Mouse (Mus musculus): ENCODE data around the gene Crocc. TPM values are rescaled to one million over a fixed set of nuclear protein-coding genes. Genes with fewer than 3 reads are reported as not detected.
A peak's percentile ranks its signal among the peaks of the same experiment; 100 is the strongest.

The Crocc gene
- total RNA-seq, 2 experiments from 2014 or later, result 1.7 to 2.0 TPM

DNA sequence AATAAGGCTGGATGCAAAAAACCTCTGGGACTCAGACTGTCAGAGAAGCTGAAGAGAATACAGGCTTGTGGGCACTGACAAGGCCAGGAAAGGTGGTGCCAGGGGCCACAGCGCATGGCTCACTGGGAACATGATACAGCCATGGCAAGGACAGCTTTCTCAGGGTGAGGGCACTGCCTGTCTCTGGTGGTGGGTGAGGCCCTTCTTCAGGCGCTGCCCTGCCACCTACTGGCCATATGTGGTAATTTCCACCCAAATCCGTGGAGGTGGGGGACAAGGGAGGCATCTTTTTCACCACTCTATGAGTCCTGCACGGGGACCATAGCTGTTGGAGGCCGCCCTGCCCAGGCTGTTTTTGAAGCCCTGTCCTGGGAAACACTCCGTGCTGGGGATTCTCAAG lies 28.6 kb downstream of the Crocc start:
- H3K4me3 ChIP-seq, result no peak overlapping the region
- peak overlapping the region; percentile 88 for H3K27ac ChIP-seq
- DNase-seq, result peak; percentile 91
- peak; percentile 97 for TF ChIP-seq CTCF (IDR thresholded peaks at IDR 0.05)
- intact Hi-C loops (cut with DNase I), result loop anchor here (1.0 to 10.0 kb wide), 2 partner anchors 67 to 247 kb away; no protein-coding TSS in a partner anchor

- no peak for TF ChIP-seq CTCF (IDR thresholded peaks at IDR 0.05)
- Histone ChIP-seq H3K27ac (peak overlapping the region; percentile 88), H3K4me3 (peak overlapping the region; percentile 37)
- intact Hi-C loops (cut with DNase I), result loop anchor here (1.0 to 10.0 kb wide), 2 partner anchors 66 to 246 kb away; no protein-coding TSS in a partner anchor
- DNase-seq, result peak; percentile 61
Measured at GRCm38 (mm10) chr4:141030541-141031206, 29.7 kb downstream of the Crocc start.

- DNase-seq, result no peak
- no peak overlapping the region for H3K27ac ChIP-seq
- TF ChIP-seq CTCF (IDR thresholded peaks at IDR 0.05), result no peak
- H3K4me3 ChIP-seq, result no peak overlapping the region
- intact Hi-C loops (cut with DNase I), result no loop called here
Measured at GRCm38 (mm10) chr4:141024992-141025391, 35.4 kb downstream of the Crocc start.

DNA sequence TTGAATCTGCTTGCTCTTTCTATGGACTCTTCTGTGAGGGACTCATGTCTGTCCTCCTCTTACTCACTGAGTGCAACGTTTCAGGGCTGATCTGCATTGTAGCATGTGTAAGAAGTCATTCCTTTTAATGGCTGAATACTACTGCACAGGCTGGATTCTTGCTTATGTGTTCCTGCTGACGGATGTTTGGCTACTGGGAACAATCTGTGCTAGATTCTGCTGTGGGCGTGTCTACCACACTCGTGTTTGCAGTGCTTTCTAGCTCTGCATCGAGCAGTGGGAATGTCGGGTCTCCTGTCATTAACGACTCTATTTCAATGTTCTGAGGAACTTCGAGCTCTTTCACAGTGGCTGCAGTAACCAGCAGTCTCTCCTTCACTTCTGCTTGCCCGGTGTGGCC lies 36.3 kb downstream of the Crocc start:
- intact Hi-C loops (cut with DNase I), result no loop called here
- TF ChIP-seq CTCF (IDR thresholded peaks at IDR 0.05), result no peak
- no peak overlapping the region for H3K27ac ChIP-seq
- H3K4me3 ChIP-seq, result no peak overlapping the region
- DNase-seq, result no peak

DNA sequence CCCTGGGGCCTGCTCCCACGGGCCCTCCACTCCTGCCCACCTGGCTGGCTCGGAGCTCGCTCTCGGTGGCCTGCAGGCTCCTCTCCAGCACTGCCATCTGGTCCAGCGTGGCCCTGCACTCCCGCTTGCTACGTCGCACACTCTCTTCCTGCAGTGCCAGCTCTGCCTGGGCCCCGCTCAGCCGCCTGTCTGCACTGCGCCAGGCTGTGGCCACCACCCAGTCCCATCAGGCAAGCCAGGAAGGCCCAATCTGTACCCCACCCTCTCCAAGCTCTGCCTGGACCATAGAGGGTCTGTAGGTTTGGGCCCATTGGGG lies 38.8 kb downstream of the Crocc start:
- intact Hi-C loops (cut with DNase I), result no loop called here
- Histone ChIP-seq H3K27ac (peak overlapping the region; percentile 54; the same call in 1 of the 2 replicates), H3K4me3 (no peak overlapping the region)
- no peak for TF ChIP-seq CTCF (IDR thresholded peaks at IDR 0.05)
- DNase-seq, result no peak

- Histone ChIP-seq H3K27ac (peak overlapping the region; percentile 54; the same call in 1 of the 2 replicates), H3K4me3 (no peak overlapping the region)
- intact Hi-C loops (cut with DNase I), result no loop called here
- peak; percentile 61 for DNase-seq
- no peak for TF ChIP-seq CTCF (IDR thresholded peaks at IDR 0.05)
Measured at GRCm38 (mm10) chr4:141020811-141021613, 39.3 kb downstream of the Crocc start.

GRCm38 (mm10) chr4:141020220-141020619 lies 40.1 kb downstream of the Crocc start:
- no peak overlapping the region for H3K4me3 ChIP-seq
- TF ChIP-seq CTCF (IDR thresholded peaks at IDR 0.05), result no peak
- intact Hi-C loops (cut with DNase I), result no loop called here

GRCm38 (mm10) chr4:141017657-141018436 lies 42.5 kb downstream of the Crocc start:
- Histone ChIP-seq H3K27ac (no peak overlapping the region), H3K4me3 (no peak overlapping the region)
- intact Hi-C loops (cut with DNase I), result no loop called here
- no peak for DNase-seq
- TF ChIP-seq CTCF (IDR thresholded peaks at IDR 0.05), result no peak

More at GRCm38 (mm10) chr4:141020220-141020619, 40.1 kb downstream of the Crocc start:
- no peak for DNase-seq
- H3K27ac ChIP-seq, result no peak overlapping the region

DNA sequence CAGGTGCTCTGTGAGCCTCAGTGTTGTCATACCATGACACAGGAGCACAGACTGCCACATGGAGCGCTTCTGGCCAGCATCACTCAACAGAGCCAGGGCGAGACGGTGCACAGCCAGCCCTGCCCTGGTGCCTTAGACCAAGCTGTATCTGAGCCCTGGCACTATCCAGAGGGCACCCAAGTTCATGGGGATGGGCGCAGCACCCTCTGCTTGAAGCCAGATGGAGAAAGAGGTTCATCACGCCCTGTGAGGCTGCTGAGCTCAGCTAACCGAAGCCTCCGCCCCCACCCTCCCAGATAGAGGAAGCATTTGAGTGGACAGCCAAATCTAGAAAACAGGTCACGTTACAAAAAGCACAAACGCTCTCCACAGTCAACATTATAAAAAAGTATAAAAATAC lies 44.0 kb downstream of the Crocc start:
- intact Hi-C loops (cut with DNase I), result no loop called here
- Histone ChIP-seq H3K4me3 (no peak overlapping the region), H3K27ac (peak overlapping the region; percentile 78)
- peak; percentile 77 for DNase-seq
- no peak for TF ChIP-seq CTCF (IDR thresholded peaks at IDR 0.05)

DNA sequence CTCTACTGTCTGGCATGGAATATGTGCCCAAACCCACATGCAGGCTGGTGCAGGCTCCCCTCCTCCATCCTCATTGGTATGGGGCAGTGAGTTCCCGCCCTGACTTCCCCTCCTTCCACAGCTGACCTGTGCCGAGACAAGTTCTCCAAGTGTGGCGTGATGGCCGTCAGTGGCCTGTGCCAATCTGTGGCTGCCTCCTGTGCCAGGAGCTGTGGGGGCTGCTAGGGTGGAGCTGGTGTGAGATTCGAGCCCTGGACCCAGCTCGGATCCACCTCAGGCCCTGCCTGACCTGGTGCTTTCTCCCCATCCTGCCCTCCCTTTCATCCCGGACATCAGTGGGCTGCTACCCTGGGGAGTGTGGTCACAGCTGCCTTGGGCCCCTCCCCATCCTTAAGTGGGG lies 45.0 kb downstream of the Crocc start:
- TF ChIP-seq CTCF (IDR thresholded peaks at IDR 0.05), result no peak
- H3K4me3 ChIP-seq, result no peak overlapping the region
- no peak for DNase-seq
- peak overlapping the region; percentile 78 for H3K27ac ChIP-seq
- intact Hi-C loops (cut with DNase I), result no loop called here

GRCm38 (mm10) chr4:141014856-141015255 lies 45.5 kb downstream of the Crocc start:
- H3K4me3 ChIP-seq, result no peak overlapping the region
- intact Hi-C loops (cut with DNase I), result no loop called here
- DNase-seq, result no peak
- no peak for TF ChIP-seq CTCF (IDR thresholded peaks at IDR 0.05)
- H3K27ac ChIP-seq, result no peak overlapping the region

DNA sequence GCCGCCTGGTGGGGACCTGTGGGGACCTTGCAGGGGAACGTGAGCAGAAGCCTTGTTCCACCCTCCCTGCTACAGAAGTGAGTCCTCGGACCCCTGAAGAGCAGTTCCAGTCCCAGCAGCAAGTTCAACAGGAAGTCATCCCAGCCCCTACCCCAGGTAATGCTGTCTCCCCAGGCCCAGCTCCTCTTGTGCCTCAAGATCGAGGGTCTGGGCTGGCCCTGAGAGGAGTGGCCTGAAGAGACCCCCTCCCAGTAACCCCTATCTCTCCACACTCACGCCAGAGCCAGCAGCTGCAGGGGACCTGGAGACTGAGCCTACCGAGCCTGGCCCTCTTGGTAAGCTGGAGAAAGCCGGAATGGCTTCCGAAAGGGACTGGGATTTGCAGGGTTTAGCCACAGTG lies 46.2 kb downstream of the Crocc start:
- H3K27ac ChIP-seq, result no peak overlapping the region
- DNase-seq, result no peak
- H3K4me3 ChIP-seq, result no peak overlapping the region
- intact Hi-C loops (cut with DNase I), result no loop called here
- TF ChIP-seq CTCF (IDR thresholded peaks at IDR 0.05), result no peak

GRCm38 (mm10) chr4:141012558-141012957 lies 47.8 kb downstream of the Crocc start:
- DNase-seq, result no peak
- intact Hi-C loops (cut with DNase I), result no loop called here
- no peak overlapping the region for H3K4me3 ChIP-seq
- H3K27ac ChIP-seq, result no peak overlapping the region
- TF ChIP-seq CTCF (IDR thresholded peaks at IDR 0.05), result no peak

All from gastrocnemius, adult 2 months (tissue).